Mouse (Mus musculus): ENCODE measurements around the gene Bsnd. TPM values are rescaled to one million over a fixed set of nuclear protein-coding genes. Genes with fewer than 3 reads are reported as not detected.

Bsnd gene
- not detected in 2 replicates for polyA plus RNA-seq (2012; rRNA removed)

DNA sequence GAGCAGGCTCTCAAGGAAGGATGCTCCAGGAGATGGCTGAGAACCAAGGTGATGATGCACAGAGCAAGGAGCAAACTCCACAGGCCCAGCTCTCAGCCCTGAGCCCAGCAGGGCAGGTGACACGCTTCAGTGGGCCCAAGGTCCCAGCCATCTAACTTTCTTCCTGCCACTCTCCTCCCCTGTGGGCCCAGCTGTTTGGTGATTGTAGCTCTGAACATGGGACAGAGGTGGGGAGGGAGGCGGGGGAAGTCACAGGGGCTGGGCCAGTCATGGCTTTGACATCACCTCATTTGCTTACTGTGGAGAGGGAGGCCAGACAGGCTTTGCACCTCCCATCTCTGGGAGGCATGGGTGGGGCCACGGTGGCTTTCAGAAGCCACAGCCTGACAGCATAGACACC, at the start of gene Bsnd:
Bsnd (minus strand) TSS at position 168 of the 400 bp plus-strand sequence.
- WGBS = 21% methylated on average over 3 of the region's 3 CpGs
- no peak for DNase-seq (ENCODE audit: low read depth, low spot score)

GRCm38 (mm10) chr4:106541491-106541890, 49.4 kb upstream of the Bsnd start:
- WGBS = 55% methylated on average over 3 of the region's 3 CpGs
- no peak for DNase-seq (ENCODE audit: low read depth, low spot score)

- no peak for DNase-seq (ENCODE audit: low read depth, low spot score)
- 53% methylated on average over 5 of the region's 5 CpGs for WGBS
Observed at GRCm38 (mm10) chr4:106539756-106540155, 47.7 kb upstream of the Bsnd start.

DNA sequence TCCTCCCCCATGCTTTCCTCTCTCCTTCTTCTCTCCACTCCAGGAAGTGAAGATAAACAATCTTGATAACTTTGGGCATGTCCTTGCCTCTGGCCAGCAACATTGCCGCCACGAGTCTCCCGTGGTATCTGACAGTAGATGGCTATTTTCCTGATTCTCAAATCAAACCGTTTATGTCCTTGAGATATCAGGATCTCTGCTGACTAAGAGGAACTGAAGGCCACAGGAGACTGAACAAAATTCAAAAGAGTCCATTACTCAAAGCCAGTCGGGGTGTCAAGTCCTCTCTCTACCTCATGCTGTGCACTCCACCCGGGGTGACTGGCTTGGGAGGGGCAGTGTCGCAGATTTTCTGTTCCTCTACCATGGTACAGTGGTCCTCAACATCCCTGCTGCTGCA, 42.2 kb upstream of the Bsnd start:
- WGBS = 51% methylated on average over 7 of the region's 7 CpGs
- DNase-seq (ENCODE audit: low read depth, low spot score) = no peak

DNA sequence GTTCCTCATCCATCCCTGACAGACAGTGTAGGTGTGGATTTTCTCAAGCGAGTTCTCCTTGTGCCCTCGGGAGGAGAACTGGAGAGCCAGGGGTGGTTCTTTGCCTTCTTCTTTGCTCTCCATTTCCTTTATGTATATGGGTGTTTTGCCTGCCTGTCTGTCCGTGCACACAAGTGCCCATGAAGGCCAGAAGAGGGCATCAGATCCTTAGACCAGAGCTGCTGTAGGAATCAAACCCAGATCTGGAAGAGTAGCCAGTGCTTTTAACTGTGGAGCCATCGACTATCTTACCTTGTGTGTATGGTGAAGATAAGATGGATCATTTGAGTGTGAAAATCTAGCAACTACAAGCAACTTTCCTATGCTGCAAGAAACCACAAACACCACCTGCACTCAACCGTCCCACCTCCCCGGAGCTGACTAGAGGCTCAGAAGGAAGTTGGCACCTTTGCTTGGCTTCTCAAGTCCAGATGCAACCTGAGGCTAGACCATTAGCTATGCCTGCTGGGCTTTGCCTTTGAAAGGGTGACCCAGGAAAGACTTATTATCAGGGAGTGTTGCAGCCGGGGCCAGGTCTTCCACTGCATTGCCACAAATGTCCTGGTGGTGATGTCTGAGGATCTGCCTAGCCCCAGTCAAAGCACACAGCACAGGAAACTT, 41.5 kb upstream of the Bsnd start:
- WGBS = 35% methylated on average over 7 of the region's 7 CpGs
- DNase-seq (ENCODE audit: low read depth, low spot score) = no peak

- DNase-seq (ENCODE audit: low read depth, low spot score) = no peak
- WGBS = 70% methylated on average over 9 of the region's 9 CpGs
Observed at GRCm38 (mm10) chr4:106530113-106530482, 38.0 kb upstream of the Bsnd start.

DNA sequence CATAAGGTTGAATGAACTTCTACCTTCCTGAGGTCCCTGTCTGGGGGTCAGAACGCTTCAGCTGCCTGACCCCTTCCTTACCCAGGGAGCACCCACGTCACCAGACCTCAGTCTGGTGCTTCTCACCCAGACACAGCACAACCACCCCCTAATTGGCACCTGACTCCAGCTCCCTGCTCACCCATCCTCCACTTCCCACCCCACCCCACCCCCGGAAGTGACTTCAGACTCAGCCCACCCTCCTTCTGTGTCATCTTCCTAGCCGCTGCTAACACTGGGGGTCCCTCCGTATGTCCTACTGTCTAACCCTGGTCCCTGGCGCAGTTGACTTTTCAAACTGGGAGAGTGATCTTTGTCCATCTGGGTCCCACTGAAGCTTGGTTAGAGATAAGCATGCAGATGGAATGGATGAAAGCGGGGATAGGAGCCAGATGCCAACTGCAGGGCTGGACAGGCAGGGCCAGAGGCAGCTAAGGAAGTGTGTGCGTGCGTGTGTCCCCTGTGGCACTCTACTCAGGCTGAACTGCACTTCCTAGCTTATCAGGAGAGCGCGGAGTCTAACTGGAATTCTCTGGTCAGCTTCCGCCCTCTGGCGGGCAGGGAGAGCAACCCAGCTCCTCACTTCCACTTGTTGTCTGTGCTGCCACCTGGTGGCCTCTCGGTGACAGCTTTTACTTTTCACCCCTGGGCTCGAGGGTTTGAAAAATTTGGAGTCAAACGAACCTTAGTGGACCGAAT, 37.5 kb upstream of the Bsnd start:
- peak; percentile 89 for DNase-seq (ENCODE audit: low read depth, low spot score)
- WGBS = 15% methylated on average over 17 of the region's 17 CpGs

GRCm38 (mm10) chr4:106527856-106528547, 35.9 kb upstream of the Bsnd start:
- DNase-seq (ENCODE audit: low read depth, low spot score) = no peak
- 82% methylated on average over 7 of the region's 7 CpGs for WGBS

- DNase-seq (ENCODE audit: low read depth, low spot score) = no peak
- 98% methylated on average over 2 of the region's 2 CpGs for WGBS
Observed at GRCm38 (mm10) chr4:106525001-106525400, 32.9 kb upstream of the Bsnd start.

DNA sequence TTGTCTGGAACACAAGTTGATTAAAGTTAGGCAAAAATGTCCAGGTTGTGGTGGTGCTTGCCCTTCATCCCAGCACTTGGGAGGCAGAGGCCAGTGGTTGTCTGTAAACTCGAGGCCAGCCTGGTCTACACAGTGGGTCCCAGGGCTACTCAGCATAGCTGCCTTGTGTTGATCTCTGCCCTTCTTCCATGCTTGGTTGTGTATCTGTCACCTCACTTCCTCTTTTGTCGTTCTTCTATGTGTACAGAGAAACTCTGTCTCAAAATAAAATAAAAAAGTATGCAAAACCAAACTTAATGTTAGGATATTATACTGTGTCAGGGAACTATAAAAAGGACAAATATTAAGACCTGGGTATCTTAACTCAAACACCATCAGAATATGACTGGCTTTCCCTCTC, 32.0 kb upstream of the Bsnd start:
- WGBS = 58% methylated on average over 2 of the region's 2 CpGs

GRCm38 (mm10) chr4:106522547-106522946, 30.5 kb upstream of the Bsnd start:
- 36% methylated on average over 3 of the region's 3 CpGs for WGBS
- DNase-seq (ENCODE audit: low read depth, low spot score) = no peak

More for the DNA sequence above, 32.0 kb upstream of the Bsnd start:
- no peak for DNase-seq (ENCODE audit: low read depth, low spot score)

GRCm38 (mm10) chr4:106514606-106515005, 22.5 kb upstream of the Bsnd start:
- no peak for DNase-seq (ENCODE audit: low read depth, low spot score)
- WGBS = 14% methylated on average over 6 of the region's 6 CpGs

- WGBS = 73% methylated on average over 4 of the region's 4 CpGs
- no peak for DNase-seq (ENCODE audit: low read depth, low spot score)
Observed at GRCm38 (mm10) chr4:106509888-106510287, 17.8 kb upstream of the Bsnd start.

DNA sequence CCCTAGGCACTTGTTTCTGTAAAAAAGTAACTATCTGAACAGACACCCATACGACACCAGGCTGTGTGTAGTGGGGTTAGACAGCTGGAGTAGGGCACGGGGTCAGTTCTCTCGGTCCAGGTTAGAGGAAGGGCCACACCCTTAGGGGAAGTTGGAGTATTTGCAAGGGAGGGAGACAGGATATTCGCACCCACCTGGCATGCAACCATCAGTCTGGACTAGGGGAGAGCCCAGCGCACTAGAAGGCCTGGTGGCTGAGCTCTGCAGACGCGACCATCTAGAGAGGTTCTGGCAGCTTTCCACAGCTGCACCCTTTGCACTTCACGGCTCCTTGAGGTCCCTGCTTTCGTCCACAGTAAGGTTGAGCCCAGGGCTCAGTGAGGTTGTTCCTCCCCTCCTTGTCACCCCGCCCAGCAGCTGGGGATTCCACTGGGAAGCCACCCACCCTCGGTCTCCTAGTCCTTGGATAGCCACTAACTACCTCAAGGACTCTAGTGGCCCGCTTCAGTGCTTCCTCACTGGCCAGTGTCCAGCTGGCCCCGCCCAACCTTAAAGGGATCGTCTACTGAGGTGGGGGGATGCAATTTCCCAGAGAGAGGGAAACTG, 13.5 kb upstream of the Bsnd start:
- 20% methylated on average over 14 of the region's 14 CpGs for WGBS
- DNase-seq (ENCODE audit: low read depth, low spot score) = no peak

DNA sequence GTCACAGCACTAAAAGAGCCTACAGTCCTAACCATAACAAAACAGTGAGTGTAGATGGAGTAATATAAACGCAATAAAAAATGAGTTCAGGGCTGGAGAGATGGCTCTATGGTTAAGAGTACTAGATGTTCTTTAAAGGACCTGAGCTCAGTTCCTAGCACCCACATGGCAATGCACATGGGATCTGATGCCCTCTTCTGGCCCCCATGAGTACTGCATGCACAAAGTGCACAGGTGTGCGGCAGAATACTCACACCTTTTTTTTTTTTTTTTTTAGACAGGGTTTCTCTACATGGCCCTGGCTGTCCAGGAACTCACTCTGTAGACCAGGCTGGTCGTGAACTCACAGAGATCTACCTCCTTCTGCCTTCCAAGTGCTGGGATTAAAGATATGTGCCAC, 11.5 kb upstream of the Bsnd start:
- 88% methylated on average over 3 of the region's 3 CpGs for WGBS
- DNase-seq (ENCODE audit: low read depth, low spot score) = no peak

GRCm38 (mm10) chr4:106500066-106500465, 8.0 kb upstream of the Bsnd start:
- WGBS = 87% methylated on average over 10 of the region's 10 CpGs
- DNase-seq (ENCODE audit: low read depth, low spot score) = no peak

DNA sequence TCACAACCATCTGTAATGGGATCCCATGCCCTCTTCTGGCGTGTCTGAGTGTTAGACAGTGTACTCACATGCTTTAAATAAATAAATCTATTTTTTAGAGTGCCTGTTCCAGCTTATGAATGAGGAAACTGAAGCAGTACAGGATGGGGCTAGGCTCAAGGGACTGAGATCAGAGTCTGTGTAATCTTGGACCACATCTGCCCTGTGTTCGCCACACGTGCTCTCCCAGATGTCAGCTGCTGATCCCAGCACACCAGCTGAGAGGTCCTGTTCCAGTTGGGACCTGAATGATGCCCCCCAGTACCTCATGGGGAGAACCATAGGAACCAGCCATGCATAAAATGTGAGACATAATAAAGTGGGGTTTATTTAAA, 6.4 kb upstream of the Bsnd start:
- WGBS = 56% methylated on average over 3 of the region's 3 CpGs
- DNase-seq (ENCODE audit: low read depth, low spot score) = no peak

- no peak for DNase-seq (ENCODE audit: low read depth, low spot score)
- WGBS = 44% methylated on average over 8 of the region's 8 CpGs
Observed at GRCm38 (mm10) chr4:106497776-106498470, 5.8 kb upstream of the Bsnd start.

DNA sequence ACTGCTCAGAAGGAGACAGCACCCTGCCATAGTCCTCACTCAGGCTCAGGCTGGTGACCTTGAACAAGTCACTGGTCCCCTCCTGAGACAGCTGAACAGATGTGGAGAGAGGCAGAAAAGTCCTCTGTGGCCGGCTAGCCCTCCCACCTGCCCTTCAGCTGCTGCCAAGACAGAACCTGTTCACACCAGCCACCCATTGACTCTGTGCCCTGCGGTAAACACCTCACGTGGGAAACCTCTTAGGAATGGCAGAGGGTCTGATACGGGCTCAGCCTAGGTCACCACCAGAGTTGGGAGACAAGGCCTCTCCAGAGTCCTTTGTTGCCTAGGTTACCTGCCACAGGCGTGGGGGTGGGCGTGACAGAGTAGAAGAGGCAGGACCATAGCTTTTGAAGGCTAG, 4.8 kb upstream of the Bsnd start:
- WGBS = 71% methylated on average over 6 of the region's 6 CpGs
- no peak for DNase-seq (ENCODE audit: low read depth, low spot score)

DNA sequence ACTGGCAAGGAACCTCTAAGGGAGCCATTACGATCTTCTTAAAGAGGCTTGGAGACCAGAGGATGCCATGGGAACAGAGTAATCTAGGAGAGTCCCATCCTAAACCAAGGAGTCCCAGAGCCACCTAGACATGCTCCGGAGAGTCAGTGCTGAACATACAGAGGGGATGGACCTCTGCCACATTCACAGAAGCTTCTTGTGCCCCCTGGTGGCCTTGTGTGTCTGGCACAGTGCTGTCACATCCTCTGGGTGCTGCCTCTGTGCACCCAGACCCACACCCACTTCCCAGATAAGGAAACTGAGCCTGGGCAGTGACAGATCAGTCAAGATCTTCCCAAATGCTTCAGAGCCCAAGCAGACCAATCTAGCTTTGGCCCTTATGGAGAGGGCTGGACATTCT, 1.6 kb upstream of the Bsnd start:
- DNase-seq (ENCODE audit: low read depth, low spot score) = no peak
- WGBS = 63% methylated on average over 2 of the region's 2 CpGs
